Mouse (Mus musculus): Measurements from ENCODE around the gene Uncx.
A peak's percentile ranks its signal among the peaks of the same experiment; 100 is the strongest.
"Not testable (repeated sequence)": the region's sequence is repeated elsewhere in the genome, so short reads cannot be mapped to it uniquely, and the experiment has no call there.

The Uncx gene

DNA sequence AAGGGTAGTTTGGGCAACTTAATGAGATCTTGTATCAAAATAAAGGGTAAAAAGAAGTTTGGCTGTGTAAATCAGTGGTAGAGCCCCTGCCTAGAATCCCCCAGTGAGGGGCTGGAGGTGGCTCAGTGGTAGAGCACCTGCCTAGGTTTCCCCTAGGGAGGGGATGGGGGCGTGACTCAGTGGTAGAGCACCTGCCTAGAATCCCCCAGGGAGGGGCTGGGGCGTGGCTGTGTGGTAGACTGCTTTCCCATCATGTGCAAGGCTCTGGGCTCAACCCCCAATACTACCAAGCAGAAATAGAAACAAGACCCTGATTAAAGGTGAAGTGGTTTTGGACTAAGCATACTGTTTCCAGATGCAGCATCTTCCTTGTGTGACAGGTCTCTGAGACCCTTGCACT is 21.4 kb downstream of the Uncx start:
- no peak for DNase-seq (ENCODE audit: low spot score)

DNA sequence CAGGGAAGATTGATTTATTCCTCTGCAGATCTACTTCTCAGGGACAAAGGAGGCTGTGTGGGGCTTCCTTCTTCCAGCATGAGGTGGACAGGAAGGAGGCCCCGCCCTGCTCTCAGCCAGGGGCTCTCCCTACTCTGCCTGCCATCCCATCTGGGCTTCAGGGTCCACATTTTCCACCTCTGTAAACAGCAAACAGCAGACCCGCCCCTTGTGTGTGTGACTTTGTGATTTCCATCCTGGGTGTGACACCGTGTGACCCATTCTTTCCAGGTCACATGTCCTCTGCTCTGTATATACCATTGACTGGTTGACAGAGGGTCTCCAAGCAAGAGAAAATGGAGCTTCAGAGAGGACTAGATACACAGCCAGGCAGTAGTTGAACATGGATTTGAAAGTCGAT is 22.2 kb downstream of the Uncx start:
- DNase-seq (ENCODE audit: low spot score), result no peak

DNA sequence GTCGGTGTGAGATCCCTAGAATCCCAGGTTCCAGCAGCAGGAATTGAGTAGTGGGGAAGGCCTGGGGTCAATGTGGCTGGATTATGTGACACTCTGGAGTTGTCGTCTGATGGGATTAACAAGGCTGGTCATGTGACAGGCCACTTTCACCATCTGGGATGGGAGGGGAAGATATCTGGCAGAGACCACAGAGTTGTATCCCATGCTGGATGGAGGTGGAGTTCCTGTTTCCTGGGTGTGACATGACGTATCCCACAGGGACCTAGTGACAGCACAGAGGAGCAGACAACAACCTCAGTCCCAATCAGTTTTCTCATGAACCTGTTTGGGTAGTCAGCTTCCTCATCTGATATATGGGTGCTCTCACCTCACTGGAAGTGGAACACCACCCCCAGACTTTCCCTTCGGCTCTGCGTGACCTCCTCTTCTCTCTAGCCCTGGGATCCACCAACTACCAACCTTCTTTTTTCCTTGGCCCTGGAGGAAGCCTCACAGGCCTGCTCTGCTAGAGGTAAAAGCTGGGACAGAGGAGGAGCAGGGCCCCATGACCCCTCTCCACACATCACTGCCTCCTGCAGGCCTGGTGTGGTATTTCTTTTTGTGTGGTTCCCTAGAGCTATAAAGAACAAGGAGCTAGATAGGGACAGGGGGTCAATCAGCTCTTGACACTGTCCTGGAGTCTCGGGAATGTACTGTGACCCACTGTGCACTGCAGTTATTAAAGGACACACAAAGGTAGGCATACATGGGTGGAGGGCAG is 23.5 kb downstream of the Uncx start:
- peak; percentile 14 for DNase-seq (ENCODE audit: low spot score)

GRCm38 (mm10) chr5:139568079-139568478 is 24.8 kb downstream of the Uncx start:
- no peak for DNase-seq (ENCODE audit: low spot score)

DNA sequence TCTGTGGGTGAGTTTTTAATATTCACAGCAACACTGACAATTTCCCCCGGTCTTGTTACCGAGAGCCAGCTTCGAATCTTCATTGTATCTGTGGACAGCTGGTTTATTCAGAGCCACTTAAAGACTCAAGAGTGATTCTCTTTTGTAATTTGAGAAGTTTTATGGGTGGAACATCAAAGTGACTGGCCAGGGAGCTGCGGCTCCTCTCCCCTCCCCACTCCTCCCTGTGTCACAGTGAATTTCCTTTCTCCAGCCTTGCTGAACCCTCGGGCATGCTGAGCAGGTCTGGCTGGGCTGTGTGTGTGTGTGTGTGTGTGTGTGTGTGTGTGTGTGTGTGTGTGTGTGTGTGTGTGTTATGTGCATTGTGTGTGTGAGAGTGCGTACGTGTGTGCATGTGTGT is 29.2 kb downstream of the Uncx start:
- DNase-seq (ENCODE audit: low spot score), result no peak

GRCm38 (mm10) chr5:139573606-139574311 is 30.5 kb downstream of the Uncx start:
- DNase-seq (ENCODE audit: low spot score), result no peak

- no peak for DNase-seq (ENCODE audit: low spot score)
Observed at GRCm38 (mm10) chr5:139575054-139575453, 31.8 kb downstream of the Uncx start.

- no peak for DNase-seq (ENCODE audit: low spot score)
Observed at GRCm38 (mm10) chr5:139580171-139580743, 37.0 kb downstream of the Uncx start.

DNA sequence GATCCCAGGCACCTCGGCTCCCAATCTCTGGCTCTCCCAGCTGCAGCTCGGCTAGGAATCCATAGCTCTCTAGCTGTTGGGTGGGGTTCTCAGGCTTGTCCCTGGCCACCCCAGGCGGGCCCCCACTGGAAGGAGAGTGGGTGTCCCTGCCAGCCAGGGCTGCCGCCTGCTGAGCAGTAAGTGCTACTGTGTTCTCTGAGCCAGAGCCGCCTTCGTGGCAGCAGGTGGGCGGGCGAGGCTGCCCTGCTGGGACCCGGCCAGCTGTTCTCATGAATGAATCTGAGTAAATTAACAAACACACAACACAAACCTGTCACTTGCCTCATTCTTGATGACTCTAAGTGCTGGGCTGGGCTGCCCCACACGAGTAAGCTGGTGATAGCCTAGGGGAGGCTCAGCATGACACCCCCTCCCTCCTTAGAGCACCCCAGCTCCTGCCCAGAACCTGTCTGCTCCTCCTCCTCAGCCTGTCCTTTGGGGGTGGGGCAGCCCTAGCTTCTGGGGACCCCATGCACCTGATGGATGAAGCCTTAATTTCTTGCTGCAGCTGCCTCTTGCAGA is 38.1 kb downstream of the Uncx start:
- DNase-seq (ENCODE audit: low spot score), result no peak

- no peak for DNase-seq (ENCODE audit: low spot score)
Observed at GRCm38 (mm10) chr5:139584971-139585747, 41.9 kb downstream of the Uncx start.

DNA sequence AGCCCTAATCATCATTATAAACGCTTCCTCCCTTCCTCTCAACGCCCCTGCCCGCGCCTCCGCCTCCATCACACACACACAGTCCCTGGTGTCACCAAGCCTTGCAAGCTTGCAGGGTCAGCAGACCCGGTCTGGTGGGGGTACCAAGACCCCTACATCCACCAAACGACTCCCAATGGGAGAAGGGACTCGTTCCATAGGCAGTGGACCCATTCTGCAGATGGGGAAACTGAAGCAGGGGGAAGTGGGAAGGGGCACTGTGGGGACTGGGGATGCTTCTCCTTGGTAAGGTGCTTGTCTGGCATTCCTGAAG is 42.4 kb downstream of the Uncx start:
- DNase-seq (ENCODE audit: low spot score), result no peak

- DNase-seq (ENCODE audit: low spot score), result not testable (repeated sequence)
Observed at GRCm38 (mm10) chr5:139587459-139587858, 44.2 kb downstream of the Uncx start.

- not testable (repeated sequence) for DNase-seq (ENCODE audit: low spot score)
Observed at GRCm38 (mm10) chr5:139590682-139591360, 47.5 kb downstream of the Uncx start.

DNA sequence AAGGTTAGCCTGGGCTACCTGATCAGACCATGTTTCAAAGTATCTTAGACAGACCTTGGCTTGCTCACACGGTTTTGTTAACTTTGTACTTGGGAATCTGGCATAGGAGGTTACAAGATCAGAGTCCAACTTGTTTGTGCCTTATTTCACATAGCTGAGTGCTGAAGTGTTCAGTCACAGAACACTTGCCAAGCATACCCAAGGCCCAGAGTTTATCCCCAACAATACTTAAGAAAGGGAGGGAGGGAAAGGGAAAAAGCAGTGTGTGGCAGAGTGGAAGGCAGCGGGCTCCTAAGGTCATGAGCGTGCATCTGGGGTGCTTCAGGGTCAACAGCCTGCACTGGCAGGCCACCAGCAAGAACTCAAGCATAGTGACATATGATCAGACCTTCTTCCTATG is 48.7 kb downstream of the Uncx start:
- DNase-seq (ENCODE audit: low spot score), result no peak

DNA sequence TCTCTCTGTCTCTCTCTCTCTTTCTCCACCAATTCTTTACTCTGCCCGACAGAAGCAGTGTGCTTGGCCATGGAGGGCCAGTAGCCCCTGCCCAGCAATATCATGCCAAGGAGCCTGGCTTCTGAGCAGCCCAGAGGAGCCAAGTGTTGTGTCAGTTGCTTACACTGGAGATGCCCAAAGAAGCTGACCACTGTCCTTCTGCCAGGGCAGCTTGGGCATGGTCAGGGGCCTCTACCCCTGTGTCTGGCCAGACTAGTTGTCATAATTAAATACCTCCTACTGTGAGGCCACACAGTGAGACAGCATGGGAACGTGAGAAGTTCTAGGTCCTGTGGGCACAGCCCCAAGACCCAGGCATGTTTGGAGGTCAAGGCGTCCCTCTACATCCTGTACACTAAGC is 49.6 kb downstream of the Uncx start:
- DNase-seq (ENCODE audit: low spot score), result no peak

- no peak for DNase-seq (ENCODE audit: low spot score)
Observed at GRCm38 (mm10) chr5:139593746-139594145, 50.5 kb downstream of the Uncx start.

GRCm38 (mm10) chr5:139595001-139595400 is 51.7 kb downstream of the Uncx start:
- DNase-seq (ENCODE audit: low spot score), result no peak

Measured in lung, postnatal 25 days (tissue).